Mouse (Mus musculus) thymus, adult 2 months (tissue): Measurements from ENCODE around the gene Herc1. TPM values are rescaled to one million over a fixed set of nuclear protein-coding genes. Genes with fewer than 3 reads are reported as not detected.

ENCODE experiments used
- DNase-seq: peaks from one replicate; pipeline ENCODE4 v3.0.0; 2021
- H3K27ac ChIP-seq: fragments of 200-500 bp; 2 replicates; pipeline ENCODE4 v1.5.1; 2012; ENCODE audit warnings: low read length, control low read depth; ENCODE audit not compliant: control insufficient read depth, insufficient read depth
- H3K27me3 ChIP-seq: fragments of 200-500 bp; 2 replicates; pipeline ENCODE4 v1.6.1; 2012; ENCODE audit warnings: mild to moderate bottlenecking, low read length, moderate library complexity, mixed read lengths; ENCODE audit not compliant: control insufficient read depth, insufficient read depth
- H3K36me3 ChIP-seq: fragments of 200-500 bp; 2 replicates; pipeline ENCODE4 v1.6.1; 2012; ENCODE audit warnings: mild to moderate bottlenecking, low read length, moderate library complexity; ENCODE audit not compliant: control insufficient read depth, insufficient read depth
- H3K4me1 ChIP-seq: fragments of 200-500 bp; replicated peaks from 2 replicates; pipeline ENCODE4 v1.6.1; 2012; ENCODE audit warnings: low read length; ENCODE audit not compliant: control insufficient read depth, insufficient read depth
- H3K4me3 ChIP-seq: fragments of 200-500 bp; 2 replicates; pipeline ENCODE4 v1.5.1; 2012; ENCODE audit warnings: mild to moderate bottlenecking, low read length, control low read depth, moderate library complexity; ENCODE audit not compliant: control insufficient read depth, insufficient read depth
- CTCF ChIP-seq: fragments of 200-500 bp; IDR thresholded peaks from 2 replicates; pipeline ENCODE4 v1.5.1; 2012; ENCODE audit warnings: mild to moderate bottlenecking, control low read depth, low read length, moderate library complexity, borderline replicate concordance; ENCODE audit not compliant: control insufficient read depth, poor library complexity, insufficient read depth; ENCODE audit errors: extremely low read depth
- POLR2A ChIP-seq: fragments of 200-500 bp; IDR thresholded peaks from 2 replicates; pipeline ENCODE4 v1.6.1; 2012; ENCODE audit warnings: mild to moderate bottlenecking, low read length, control low read depth, moderate library complexity; ENCODE audit not compliant: control insufficient read depth, poor library complexity, insufficient read depth; ENCODE audit errors: extremely low read depth
- WGBS: fragments of 180-500 bp; shearing (Covaris S2); methylation state at CpG from one replicate; pipeline ENCODE4 v1.1.7; 2018; 5-methylcytosine and 5-hydroxymethylcytosine counted together
- polyA plus RNA-seq: library from polyadenylated mRNA; depleted of rRNA; stranded (reverse); fragments of >200 nt; gene quantifications from 2 replicates; pipeline ENCODE4 v1.2.3, GENCODE M21; 2012

The Herc1 gene
- polyA plus RNA-seq, 1 experiment = 28.6 TPM

- H3K4me3 ChIP-seq = no peak overlapping the region
- H3K27ac ChIP-seq = no peak overlapping the region
- peaks cover 20% of the 10 kb centered on the region for H3K4me1 ChIP-seq
- H3K27me3 ChIP-seq = no peaks in the 10 kb centered on the region
- no peak for TF ChIP-seq CTCF
- TF ChIP-seq POLR2A = no peak
- H3K36me3 ChIP-seq = peaks cover 51% of the 10 kb centered on the region
- no peak for DNase-seq
- 95% methylated on average over 10 of the region's 10 CpGs for WGBS
Observed at GRCm38 (mm10) chr9:66515680-66516210, 165.5 kb downstream of the Herc1 start.

- TF ChIP-seq POLR2A = no peak
- TF ChIP-seq CTCF = no peak
- Histone ChIP-seq H3K27ac (no peak overlapping the region), H3K4me3 (no peak overlapping the region), H3K27me3 (no peaks in the 10 kb centered on the region), H3K36me3 (peaks cover 58% of the 10 kb centered on the region), H3K4me1 (peaks cover 18% of the 10 kb centered on the region)
- 77% methylated on average over 6 of the region's 6 CpGs for WGBS
- no peak for DNase-seq
Observed at GRCm38 (mm10) chr9:66516296-66516940, 166.2 kb downstream of the Herc1 start.

GRCm38 (mm10) chr9:66517746-66518145 is 167.5 kb downstream of the Herc1 start:
- H3K4me1 ChIP-seq = peaks cover 14% of the 10 kb centered on the region
- no peak for DNase-seq
- no peak for TF ChIP-seq CTCF
- TF ChIP-seq POLR2A = no peak
- peaks cover 65% of the 10 kb centered on the region for H3K36me3 ChIP-seq
- H3K4me3 ChIP-seq = no peak overlapping the region
- no peak overlapping the region for H3K27ac ChIP-seq
- 96% methylated on average over 10 of the region's 10 CpGs for WGBS
- H3K27me3 ChIP-seq = no peaks in the 10 kb centered on the region

GRCm38 (mm10) chr9:66518251-66518650 is 168.0 kb downstream of the Herc1 start:
- no peak for DNase-seq
- Histone ChIP-seq H3K27me3 (no peaks in the 10 kb centered on the region), H3K27ac (no peak overlapping the region), H3K36me3 (peaks cover 67% of the 10 kb centered on the region), H3K4me3 (no peak overlapping the region), H3K4me1 (peaks cover 12% of the 10 kb centered on the region)
- 97% methylated on average over 5 of the region's 5 CpGs for WGBS
- no peak for TF ChIP-seq POLR2A
- no peak for TF ChIP-seq CTCF

GRCm38 (mm10) chr9:66518901-66519300 is 168.7 kb downstream of the Herc1 start:
- Histone ChIP-seq H3K27me3 (no peaks in the 10 kb centered on the region), H3K27ac (no peak overlapping the region), H3K4me1 (peaks cover 6% of the 10 kb centered on the region), H3K4me3 (no peak overlapping the region), H3K36me3 (peaks cover 73% of the 10 kb centered on the region)
- TF ChIP-seq CTCF = no peak
- no peak for TF ChIP-seq POLR2A
- no peak for DNase-seq
- WGBS = 82% methylated on average over 5 of the region's 5 CpGs

- no peak for TF ChIP-seq CTCF
- no peak for TF ChIP-seq POLR2A
- Histone ChIP-seq H3K27ac (no peak overlapping the region), H3K4me3 (no peak overlapping the region), H3K4me1 (no peaks in the 10 kb centered on the region), H3K36me3 (peaks cover 85% of the 10 kb centered on the region), H3K27me3 (no peaks in the 10 kb centered on the region)
- WGBS = 92% methylated on average over 4 of the region's 4 CpGs
- DNase-seq = no peak
Observed at GRCm38 (mm10) chr9:66520299-66520698, 170.0 kb downstream of the Herc1 start.
